Mouse (Mus musculus) erythroblast, adult 5-6 weeks (primary cell): ENCODE data around the gene Emd. TPM values are rescaled to one million over a fixed set of nuclear protein-coding genes. Genes with fewer than 3 reads are reported as not detected.
"Not testable (repeated sequence)": the region's sequence is repeated elsewhere in the genome, so short reads cannot be mapped to it uniquely, and the experiment has no call there.

Experiments
- ATAC-seq: replicated peaks from 2 replicates; pipeline ENCODE4 v1.8.0; 2016; ENCODE audit warnings: moderate number of reproducible peaks, mild to moderate bottlenecking, moderate TSS enrichment, inconsistent platforms; ENCODE audit not compliant: poor library complexity, low FRiP score, severe bottlenecking
- total RNA-seq, 2 experiments: library from RNA; stranded (forward) in 1 of 2; stranded (reverse) in 1 of 2; fragments of 150-400 nt in 1 of 2; fragments of 200-764, 138-1000 nt in 1 of 2; gene quantifications; 2 replicates each; pipeline versions ENCODE4 v1.2.3 to v1.2.4; 2015 to 2017; ENCODE audit warnings: low replicate concordance in 2 of 2

Gene Emd
- 26.3 and 29.0 TPM in 2 replicates for total RNA-seq (2015; ENCODE audit: low replicate concordance)
- 5.7 and 25.5 TPM in 2 replicates for total RNA-seq (2017; ENCODE audit: low replicate concordance)

- peak; percentile 96 for ATAC-seq
These were observed at the start of gene Emd for GRCm38 (mm10) chrX:74254153-74254887. TSS of gene Emd (plus strand) at chrX:74254687.

- ATAC-seq = no peak
These were observed 36.0 kb upstream of the Emd start for GRCm38 (mm10) chrX:74218496-74218895.

GRCm38 (mm10) chrX:74219449-74219848, 35.0 kb upstream of the Emd start:
- ATAC-seq = no peak

GRCm38 (mm10) chrX:74220099-74220498, 34.4 kb upstream of the Emd start:
- not testable (repeated sequence) for ATAC-seq

GRCm38 (mm10) chrX:74230038-74230437, 24.4 kb upstream of the Emd start:
- ATAC-seq = no peak

- no peak for ATAC-seq
These were observed 21.3 kb upstream of the Emd start for GRCm38 (mm10) chrX:74233196-74233595.

GRCm38 (mm10) chrX:74240332-74240731, 14.2 kb upstream of the Emd start:
- ATAC-seq = no peak

- ATAC-seq = no peak
These were observed 11.1 kb upstream of the Emd start for GRCm38 (mm10) chrX:74243396-74243795.

GRCm38 (mm10) chrX:74243807-74244206, 10.7 kb upstream of the Emd start:
- ATAC-seq = peak; percentile 72

- ATAC-seq = no peak
These were observed 9.8 kb upstream of the Emd start for GRCm38 (mm10) chrX:74244614-74245083.

- ATAC-seq = no peak
These were observed 9.4 kb upstream of the Emd start for GRCm38 (mm10) chrX:74245107-74245506.

- 0 out of 2 replicates have a peak, but pooled peaks have one; percentile 51 for ATAC-seq
These were observed 8.8 kb upstream of the Emd start for GRCm38 (mm10) chrX:74245687-74246086.

- peak; percentile 82 for ATAC-seq
These were observed 8.2 kb upstream of the Emd start for GRCm38 (mm10) chrX:74246213-74246681.

GRCm38 (mm10) chrX:74246693-74247092, 7.8 kb upstream of the Emd start:
- no peak for ATAC-seq

GRCm38 (mm10) chrX:74248651-74249050, 5.8 kb upstream of the Emd start:
- ATAC-seq = no peak

- ATAC-seq = no peak
These were observed 4.9 kb upstream of the Emd start, which contains the start of gene Flna for GRCm38 (mm10) chrX:74249615-74250014. TSS of gene Flna (minus strand) at chrX:74249820.

- peak; percentile 62 for ATAC-seq
These were observed 540 bp downstream of the Emd start for GRCm38 (mm10) chrX:74254888-74255565.

GRCm38 (mm10) chrX:74257746-74258145, 3.3 kb downstream of the Emd start:
- ATAC-seq = no peak

- ATAC-seq = peak; percentile 15; the same call in 1 of the 2 replicates
These were observed 15.2 kb downstream of the Emd start for GRCm38 (mm10) chrX:74269736-74270061.

GRCm38 (mm10) chrX:74270062-74270901, 15.8 kb downstream of the Emd start, which contains the start of gene Rpl10:
TSS of gene Rpl10 (plus strand) at chrX:74270812.
- ATAC-seq = peak; percentile 97
